Mouse (Mus musculus): Measurements from ENCODE around the gene Ippk. TPM values are rescaled to one million over a fixed set of nuclear protein-coding genes. Genes with fewer than 3 reads are reported as not detected.

The Ippk gene
- polyA plus RNA-seq (2017; shearing (Covaris generic)) = 10 to 100 TPM in 1 of 2 experiments, 1 to 10 TPM in 1; 8.3 to 11.4 TPM

GRCm38 (mm10) chr13:49420754-49421605, at the start of gene Ippk:
Gene Ippk, plus strand, starts transcription at chr13:49421249.

GRCm38 (mm10) chr13:49492376-49493368, 71.6 kb downstream of the Ippk start, which contains the start of gene Tes3-ps:
Gene Tes3-ps, plus strand, starts transcription at chr13:49493318.

GRCm38 (mm10) chr13:49504510-49504909, 83.5 kb downstream of the Ippk start, which contains the start of gene Ecm2:
Gene Ecm2, plus strand, starts transcription at chr13:49504810.

Other genes starting within 250 kb of the Ippk start
- 10 to 100 TPM; 43.5 to 54.3 TPM for gene Ninj1, start 233.8 kb upstream of the Ippk start, polyA plus RNA-seq (2017; shearing (Covaris generic))
- 10 to 100 TPM; 68.7 to 76.4 TPM for gene Card19, start 205.2 kb upstream of the Ippk start, polyA plus RNA-seq (2017; shearing (Covaris generic))
- 100 to 1,000 TPM in 1 of 2 experiments, 10 to 100 TPM in 1; 43.5 to 103 TPM for gene Susd3, start 172.5 kb upstream of the Ippk start, polyA plus RNA-seq (2017; shearing (Covaris generic))
- gene Fgd3, start 100.9 kb upstream of the Ippk start, polyA plus RNA-seq (2017; shearing (Covaris generic)) = 10 to 100 TPM; 16.3 to 16.7 TPM
- 10 to 100 TPM; 17.3 to 24.3 TPM for gene Bicd2, start 79.7 kb upstream of the Ippk start, polyA plus RNA-seq (2017; shearing (Covaris generic))
- gene Tes3-ps, start 72.1 kb downstream of the Ippk start, polyA plus RNA-seq (2017; shearing (Covaris generic)) = 1 to 10 TPM; 3.5 to 5.2 TPM
- gene Ecm2, start 83.6 kb downstream of the Ippk start, polyA plus RNA-seq (2017; shearing (Covaris generic)) = under 1 TPM; 0.07 to 0.27 TPM
- gene Aspn, start 123.2 kb downstream of the Ippk start, polyA plus RNA-seq (2017; shearing (Covaris generic)) = under 1 TPM; 0.07 to 0.12 TPM
- under 1 TPM; 0.36 TPM for gene Omd, start 161.2 kb downstream of the Ippk start, polyA plus RNA-seq (2017; shearing (Covaris generic))
- gene Ogn, start 186.8 kb downstream of the Ippk start, polyA plus RNA-seq (2017; shearing (Covaris generic)) = under 1 TPM in 1 of 2 experiments, not detected in 1; 0.17 TPM
- gene Cenpp, start 231.5 kb downstream of the Ippk start, polyA plus RNA-seq (2017; shearing (Covaris generic)) = 1 to 10 TPM; 2.6 to 3.7 TPM
- 10 to 100 TPM; 29.4 to 37.2 TPM for gene Nol8, start 231.8 kb downstream of the Ippk start, polyA plus RNA-seq (2017; shearing (Covaris generic))